Mouse (Mus musculus) MEL-GATA-1-ER (cell line): Measurements from ENCODE around the gene Nup153.

Source experiments
- DNase-seq: peaks from one replicate; pipeline ENCODE4 v3.0.0-alpha.2; 2012; ENCODE audit warnings: low read depth; ENCODE audit errors: extremely low read depth

Nup153 gene

GRCm38 (mm10) chr13:46669620-46670271 is 58.0 kb downstream of the Nup153 start:
- DNase-seq, result no peak

DNA sequence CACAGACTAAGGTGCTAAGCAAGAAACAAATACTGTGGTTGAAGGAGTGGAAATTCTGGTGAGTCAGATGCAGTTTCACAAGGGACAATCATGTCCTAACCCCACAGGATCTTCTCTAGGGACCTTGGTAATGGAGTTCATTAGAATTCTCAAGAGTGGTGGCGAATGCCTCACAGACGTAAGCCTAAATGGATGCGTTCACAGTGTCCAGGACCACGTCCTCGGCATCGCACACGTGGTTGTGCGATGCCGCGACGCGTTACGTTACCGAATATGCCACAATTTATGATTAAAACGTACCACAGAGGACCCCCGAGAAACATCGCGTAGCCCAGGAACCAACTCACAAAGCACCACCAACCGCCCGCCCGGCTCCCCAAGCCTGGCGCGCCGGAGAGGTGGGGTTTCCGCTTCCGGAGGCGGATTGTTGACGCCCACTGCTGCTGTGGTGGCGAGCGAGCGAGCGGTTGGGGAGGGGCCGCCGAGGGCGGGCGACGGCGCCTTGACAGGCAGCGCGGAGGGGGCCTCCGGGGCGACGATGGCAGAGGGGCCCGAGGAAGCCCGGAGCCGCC is 58.6 kb downstream of the Nup153 start, which contains the start of gene Fam8a1:
Gene Fam8a1, plus strand, starts transcription at position 475 of the 572 bp plus-strand sequence.
- peak; percentile 77 for DNase-seq

- no peak for DNase-seq
Measured at GRCm38 (mm10) chr13:46663461-46663964, 64.2 kb downstream of the Nup153 start.

GRCm38 (mm10) chr13:46659211-46659610 is 68.5 kb downstream of the Nup153 start:
- no peak for DNase-seq

- DNase-seq, result no peak
Measured at GRCm38 (mm10) chr13:46654566-46654965, 73.2 kb downstream of the Nup153 start.

- DNase-seq, result no peak
Measured at GRCm38 (mm10) chr13:46653671-46654070, 74.1 kb downstream of the Nup153 start.

- no peak for DNase-seq
Measured at GRCm38 (mm10) chr13:46652671-46653070, 75.1 kb downstream of the Nup153 start.

DNA sequence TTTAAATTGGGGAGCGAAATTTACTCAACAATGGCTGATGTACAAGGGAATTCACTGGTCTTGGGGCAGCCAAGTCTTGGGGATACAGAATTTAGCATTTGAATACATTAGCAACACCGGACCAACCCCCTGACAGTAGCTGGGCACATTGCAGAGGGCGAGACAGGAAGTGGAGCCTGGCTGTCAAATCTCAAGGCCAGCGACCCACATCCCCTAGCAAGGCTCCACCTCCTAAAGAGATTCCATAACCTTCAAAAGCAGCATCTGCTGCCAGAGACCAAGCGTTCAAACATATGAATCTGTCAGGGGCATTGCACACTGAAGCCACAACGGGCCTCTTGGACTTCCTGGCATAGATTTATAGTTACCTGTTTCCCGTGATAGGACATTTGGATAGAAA is 75.9 kb downstream of the Nup153 start:
- no peak for DNase-seq

- DNase-seq, result no peak
Measured at GRCm38 (mm10) chr13:46645476-46645875, 82.3 kb downstream of the Nup153 start.

DNA sequence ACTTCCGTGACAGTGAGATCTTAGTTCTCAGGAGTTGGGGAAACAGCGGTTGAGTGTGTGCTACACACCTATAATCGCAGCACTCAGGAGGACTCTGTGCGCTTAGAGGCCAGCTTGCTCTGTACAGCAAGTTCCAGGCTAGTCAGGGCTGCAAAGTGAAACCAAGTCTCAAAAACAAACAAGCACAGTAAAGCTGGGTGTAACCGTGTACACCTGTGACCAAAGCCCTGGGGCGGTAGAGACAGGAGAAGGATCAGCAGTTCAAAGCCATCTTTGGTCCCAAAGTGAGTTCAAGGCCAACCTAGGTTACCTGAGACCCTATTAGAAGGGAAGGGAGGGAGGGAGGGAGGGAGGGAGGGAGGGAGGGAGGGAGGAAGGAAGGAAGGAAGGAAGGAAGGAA is 83.6 kb downstream of the Nup153 start:
- no peak for DNase-seq

DNA sequence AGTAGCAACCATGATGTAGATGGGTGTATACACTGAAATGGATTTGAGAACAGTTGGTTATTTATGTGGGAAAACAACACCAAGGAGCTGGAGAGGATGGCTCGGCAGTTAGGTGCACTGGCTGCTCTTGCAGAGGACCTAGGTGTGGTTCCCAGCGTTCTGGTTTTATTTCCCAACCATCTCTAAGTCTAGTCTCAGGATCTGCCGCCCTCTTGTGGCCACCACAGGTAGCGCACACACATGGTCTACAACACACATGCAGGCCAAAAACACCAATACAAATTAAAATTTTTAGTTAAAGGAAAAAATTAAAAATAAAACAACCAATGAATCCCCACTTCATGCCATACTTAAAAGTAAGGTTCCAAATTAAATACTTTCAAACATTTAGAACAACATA is 85.4 kb downstream of the Nup153 start:
- DNase-seq, result no peak

- DNase-seq, result no peak
Measured at GRCm38 (mm10) chr13:46640608-46641468, 86.9 kb downstream of the Nup153 start.

- DNase-seq, result peak; percentile 70
Measured at GRCm38 (mm10) chr13:46634133-46634488, 93.6 kb downstream of the Nup153 start.

DNA sequence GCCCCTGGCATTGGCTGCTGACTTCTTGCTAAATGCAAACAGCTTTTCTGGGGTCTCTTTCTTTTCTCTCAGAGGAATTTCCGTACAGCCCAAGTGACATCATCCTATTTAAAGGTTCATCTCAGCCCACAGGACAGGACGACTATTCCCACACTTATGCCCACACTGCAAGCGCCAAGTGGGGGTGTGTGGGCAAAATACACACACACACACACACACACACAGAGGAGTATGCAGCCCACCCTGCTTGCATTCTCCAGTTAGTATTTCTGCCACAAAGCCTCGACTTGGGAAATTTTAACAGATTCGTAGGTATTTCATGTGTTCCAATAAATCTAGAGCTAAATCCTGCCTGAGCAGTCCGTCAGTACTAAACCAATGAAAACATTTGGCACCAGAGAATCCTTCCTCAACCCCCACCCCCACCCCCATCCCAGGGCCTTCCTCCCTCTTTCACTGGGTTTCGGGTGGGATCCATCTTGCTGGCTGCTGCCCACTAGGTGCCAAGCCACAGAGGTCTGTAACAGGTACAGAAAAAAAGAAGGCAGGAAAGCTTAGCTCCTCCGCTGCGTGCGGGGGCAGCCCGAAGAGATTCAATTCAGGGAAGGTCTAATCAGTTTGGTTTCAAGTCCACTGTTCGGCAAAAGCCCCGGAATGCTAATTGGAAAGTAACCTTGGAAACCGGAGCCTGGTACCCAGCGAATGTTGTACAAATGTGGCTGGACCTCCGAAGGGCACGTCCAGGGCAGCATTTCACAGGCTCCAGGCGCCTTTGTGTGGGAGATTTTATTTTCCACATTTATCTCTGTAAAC is 94.2 kb downstream of the Nup153 start:
- DNase-seq, result no peak

GRCm38 (mm10) chr13:46632796-46633195 is 94.9 kb downstream of the Nup153 start:
- no peak for DNase-seq
